Mouse (Mus musculus): ENCODE measurements around the gene Wdr31. TPM values are rescaled to one million over a fixed set of nuclear protein-coding genes. Genes with fewer than 3 reads are reported as not detected.

Gene Wdr31
- total RNA-seq, 2 experiments from 2014 or later = 0.50 to 1.2 TPM

DNA sequence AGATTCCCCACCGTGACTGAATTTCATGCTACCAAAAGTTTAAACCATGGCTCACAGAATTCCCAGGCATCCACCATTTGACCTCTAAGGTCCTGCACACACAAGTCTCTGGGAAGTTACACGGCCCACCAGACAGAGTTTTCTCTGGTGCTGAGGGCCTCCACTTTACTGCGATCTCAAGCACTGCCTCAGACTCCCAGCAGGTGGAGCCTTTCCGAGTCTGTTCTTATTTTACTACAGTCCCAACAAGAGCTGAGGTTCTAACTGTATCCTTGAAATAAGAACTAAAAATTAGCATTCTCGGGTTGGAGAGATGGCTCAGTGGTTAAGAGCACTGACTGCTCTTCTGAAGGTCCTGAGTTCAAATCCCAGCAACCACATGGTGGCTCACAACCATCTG is 15.7 kb downstream of the Wdr31 start:
- peak; percentile 91 for ATAC-seq (replicated peaks; ENCODE audit: poor library complexity)

GRCm38 (mm10) chr4:62440986-62441385 is 29.7 kb downstream of the Wdr31 start:
- ATAC-seq (replicated peaks; ENCODE audit: poor library complexity) = no peak

GRCm38 (mm10) chr4:62440544-62440943 is 30.2 kb downstream of the Wdr31 start:
- no peak for ATAC-seq (replicated peaks; ENCODE audit: poor library complexity)

DNA sequence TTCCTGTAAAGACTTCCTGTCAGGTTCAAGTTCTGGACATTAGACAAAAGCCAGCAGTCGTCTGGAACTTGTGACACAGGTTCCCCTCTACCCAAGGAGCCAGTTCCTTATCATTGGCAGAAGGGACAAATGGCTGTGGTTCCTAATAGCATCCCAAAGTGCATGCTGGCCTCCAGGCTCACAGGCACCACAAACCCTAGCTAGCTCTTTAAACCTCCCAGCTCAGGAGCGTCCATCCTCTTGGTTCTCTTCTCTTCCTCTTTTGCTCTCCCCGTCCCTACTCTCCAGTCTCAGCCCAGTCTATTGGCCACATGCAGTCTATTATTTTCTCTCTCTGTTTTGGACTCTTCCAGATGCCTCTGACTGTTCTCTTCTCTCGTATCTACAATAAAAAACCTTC is 30.9 kb downstream of the Wdr31 start:
- ATAC-seq (replicated peaks; ENCODE audit: poor library complexity) = peak; percentile 52

DNA sequence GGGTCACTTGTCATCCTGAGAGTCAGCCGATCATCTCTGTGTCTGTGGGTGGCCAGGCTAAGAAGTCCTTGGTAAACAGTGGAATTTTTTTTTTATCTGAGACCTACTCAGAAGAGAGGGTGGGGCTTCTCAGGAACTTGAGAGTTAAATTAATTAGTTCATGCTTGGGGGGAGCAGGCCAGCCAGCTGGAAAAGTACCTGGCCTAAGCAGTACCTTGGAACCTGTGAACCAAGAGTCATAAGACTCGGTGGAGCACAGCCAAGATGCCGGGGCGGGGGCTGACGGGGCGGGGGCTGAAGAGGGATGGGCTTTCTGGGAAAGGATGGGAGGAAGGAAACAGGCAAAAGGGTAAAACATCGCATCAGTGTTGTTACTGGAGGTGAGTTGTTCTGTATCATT is 32.8 kb downstream of the Wdr31 start:
- ATAC-seq (replicated peaks; ENCODE audit: poor library complexity) = no peak

DNA sequence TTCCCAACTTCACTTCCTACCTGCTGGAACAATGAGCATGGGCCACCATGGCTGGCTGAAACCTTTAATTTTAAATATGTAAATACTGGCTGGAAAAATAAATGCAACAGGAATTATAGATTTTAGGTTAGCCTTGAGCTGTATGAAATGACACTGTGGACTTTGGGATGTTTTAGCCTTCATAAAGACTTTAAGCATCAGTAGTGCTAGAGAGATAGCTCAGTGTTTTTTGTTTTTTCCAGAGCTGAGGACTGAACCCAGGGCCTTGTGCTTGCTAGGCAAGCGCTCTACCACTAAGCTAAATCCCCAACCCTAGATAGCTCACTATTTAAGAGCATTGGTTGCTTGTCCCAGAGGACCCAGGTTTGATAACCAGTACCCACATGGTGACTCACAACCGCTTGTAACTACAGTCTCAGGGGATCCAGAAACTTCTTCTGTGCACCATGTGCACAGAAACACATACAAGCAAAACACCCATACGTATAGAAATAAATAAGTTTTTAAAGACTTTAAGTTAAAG is 33.4 kb downstream of the Wdr31 start:
- ATAC-seq (replicated peaks; ENCODE audit: poor library complexity) = no peak

GRCm38 (mm10) chr4:62435081-62435480 is 35.6 kb downstream of the Wdr31 start, which contains the start of gene Rnf183:
Gene Rnf183 (minus strand): TSS chr4:62435252.
- no peak for ATAC-seq (replicated peaks; ENCODE audit: poor library complexity)

GRCm38 (mm10) chr4:62433939-62434870 is 36.5 kb downstream of the Wdr31 start:
- ATAC-seq (replicated peaks; ENCODE audit: poor library complexity) = no peak

GRCm38 (mm10) chr4:62431522-62431921 is 39.2 kb downstream of the Wdr31 start:
- ATAC-seq (replicated peaks; ENCODE audit: poor library complexity) = peak; percentile 63; the same call in 1 of the 2 replicates

DNA sequence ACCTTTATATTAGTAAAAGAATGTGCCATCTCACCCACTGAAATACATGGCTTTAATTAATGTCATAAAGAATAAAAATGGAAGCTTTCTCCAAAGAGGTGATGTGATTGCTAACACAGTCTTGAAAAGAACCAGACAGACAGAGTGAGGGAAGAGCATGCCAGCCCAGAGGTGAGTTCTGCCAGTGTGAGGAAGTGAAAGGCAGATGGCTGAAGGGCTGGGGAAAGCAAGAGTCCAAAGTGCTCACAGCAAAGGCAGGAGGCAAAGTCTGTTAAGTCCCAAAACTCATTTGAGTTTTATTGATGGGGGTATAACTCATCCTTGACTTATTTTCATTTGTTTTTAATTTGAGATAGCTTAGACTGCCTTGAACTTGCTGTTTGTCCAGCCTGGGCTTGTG is 40.0 kb downstream of the Wdr31 start:
- ATAC-seq (replicated peaks; ENCODE audit: poor library complexity) = no peak

DNA sequence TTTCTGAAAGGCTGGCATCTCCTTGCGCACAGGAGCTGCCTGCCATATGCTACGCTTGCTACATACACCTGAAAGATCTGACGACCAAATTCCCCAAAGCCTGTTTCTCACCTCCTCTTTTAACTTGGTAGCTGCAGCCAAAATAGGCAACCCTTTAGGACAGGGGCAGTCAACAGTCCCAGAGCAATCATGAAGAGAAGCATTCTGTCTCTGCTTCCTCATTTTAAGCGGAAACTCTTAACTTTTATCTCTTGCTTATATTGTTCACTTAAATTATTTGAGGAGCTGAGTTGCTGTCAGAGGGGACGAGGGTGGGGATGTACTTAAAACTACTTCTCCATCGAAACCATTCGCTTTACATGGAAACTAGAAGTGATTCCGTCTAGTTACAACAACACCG is 41.1 kb downstream of the Wdr31 start:
- no peak for ATAC-seq (replicated peaks; ENCODE audit: poor library complexity)

DNA sequence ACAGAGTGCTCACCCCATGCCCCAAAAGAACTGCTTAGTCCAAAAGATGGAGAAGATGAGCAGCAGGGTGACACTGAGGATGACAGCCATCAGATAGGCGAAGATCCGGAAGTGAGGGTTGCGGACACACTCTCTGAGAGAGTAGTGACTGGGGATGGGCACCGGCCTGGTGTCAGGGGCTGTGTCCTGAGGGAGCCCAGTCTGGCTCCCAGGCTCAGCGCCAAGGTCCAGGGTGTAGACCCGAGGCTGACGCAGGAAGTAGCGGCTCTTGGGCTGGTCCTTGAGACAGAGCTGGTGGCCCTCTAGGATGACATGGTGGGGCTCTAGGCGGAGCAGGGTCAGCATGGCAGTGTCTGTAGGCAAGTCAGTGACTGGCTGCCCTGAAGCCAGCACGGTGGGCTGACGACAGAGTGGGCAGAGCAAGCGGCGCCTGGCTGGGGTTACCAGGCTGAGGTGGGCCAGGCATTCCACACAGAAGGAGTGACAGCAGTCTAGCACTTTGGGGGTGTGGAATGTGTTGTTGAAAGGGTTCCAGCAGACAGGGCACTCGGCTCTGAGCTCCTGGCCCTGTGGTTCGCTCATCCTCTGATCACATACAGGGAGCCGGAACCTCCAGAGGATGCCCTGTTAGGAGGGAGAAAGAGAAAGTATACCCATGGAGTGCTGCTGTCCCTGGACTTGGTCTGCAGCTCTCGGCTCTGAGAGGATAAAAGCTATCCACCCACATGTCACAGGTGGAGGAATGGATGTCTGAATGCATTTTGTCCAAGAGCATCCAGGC is 42.5 kb downstream of the Wdr31 start:
- peak; percentile 16; the same call in 1 of the 2 replicates for ATAC-seq (replicated peaks; ENCODE audit: poor library complexity)

- no peak for ATAC-seq (replicated peaks; ENCODE audit: poor library complexity)
Measured at GRCm38 (mm10) chr4:62425891-62426290, 44.8 kb downstream of the Wdr31 start.

- no peak for ATAC-seq (replicated peaks; ENCODE audit: poor library complexity)
Measured at GRCm38 (mm10) chr4:62419091-62419490, 51.6 kb downstream of the Wdr31 start.

GRCm38 (mm10) chr4:62418448-62418847 is 52.2 kb downstream of the Wdr31 start:
- ATAC-seq (replicated peaks; ENCODE audit: poor library complexity) = no peak

DNA sequence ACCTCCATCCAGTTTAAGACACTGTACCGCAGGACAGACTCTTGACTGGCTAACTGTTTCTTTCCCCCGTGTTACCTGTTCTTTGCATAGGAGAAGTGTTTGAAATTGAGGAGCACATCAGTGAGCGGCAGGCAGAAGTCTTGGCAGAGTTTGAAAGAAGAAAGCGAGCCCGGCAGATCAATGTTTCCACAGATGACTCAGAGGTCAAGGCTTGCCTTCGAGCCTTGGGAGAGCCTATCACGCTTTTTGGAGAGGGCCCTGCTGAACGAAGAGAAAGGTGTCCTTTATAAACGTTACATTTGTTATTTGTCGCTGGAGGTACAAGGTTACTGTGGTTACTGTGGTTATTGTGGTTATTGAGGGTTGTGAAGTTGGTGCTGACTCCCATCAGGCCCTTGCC is 59.1 kb downstream of the Wdr31 start:
- ATAC-seq (replicated peaks; ENCODE audit: poor library complexity) = no peak

- no peak for ATAC-seq (replicated peaks; ENCODE audit: poor library complexity)
Measured at GRCm38 (mm10) chr4:62410325-62410724, 60.4 kb downstream of the Wdr31 start.

GRCm38 (mm10) chr4:62409615-62410014 is 61.1 kb downstream of the Wdr31 start:
- ATAC-seq (replicated peaks; ENCODE audit: poor library complexity) = no peak

GRCm38 (mm10) chr4:62408601-62409282 is 62.0 kb downstream of the Wdr31 start, which contains the start of the genes Cdc26 and Prpf4:
Gene Cdc26 (minus strand): TSS chr4:62408642.
Gene Prpf4 (plus strand): TSS chr4:62408797.
- ATAC-seq (replicated peaks; ENCODE audit: poor library complexity) = peak; percentile 93

- peak; percentile 53 for ATAC-seq (replicated peaks; ENCODE audit: poor library complexity)
Measured at GRCm38 (mm10) chr4:62407730-62408582, 62.7 kb downstream of the Wdr31 start.

All from megakaryocyte progenitor cell, adult 5-6 weeks (primary cell).